Mouse (Mus musculus): ENCODE measurements around the gene Smap2. TPM values are rescaled to one million over a fixed set of nuclear protein-coding genes. Genes with fewer than 3 reads are reported as not detected.

The Smap2 gene
- polyA plus RNA-seq (2014; fragmentation: Illumina TruSeq; extraction: RNeasy Lipid Tissue Mini Kit (QIAGEN cat#74804); ENCODE audit: low read depth, low replicate concordance) = 26.4 TPM

DNA sequence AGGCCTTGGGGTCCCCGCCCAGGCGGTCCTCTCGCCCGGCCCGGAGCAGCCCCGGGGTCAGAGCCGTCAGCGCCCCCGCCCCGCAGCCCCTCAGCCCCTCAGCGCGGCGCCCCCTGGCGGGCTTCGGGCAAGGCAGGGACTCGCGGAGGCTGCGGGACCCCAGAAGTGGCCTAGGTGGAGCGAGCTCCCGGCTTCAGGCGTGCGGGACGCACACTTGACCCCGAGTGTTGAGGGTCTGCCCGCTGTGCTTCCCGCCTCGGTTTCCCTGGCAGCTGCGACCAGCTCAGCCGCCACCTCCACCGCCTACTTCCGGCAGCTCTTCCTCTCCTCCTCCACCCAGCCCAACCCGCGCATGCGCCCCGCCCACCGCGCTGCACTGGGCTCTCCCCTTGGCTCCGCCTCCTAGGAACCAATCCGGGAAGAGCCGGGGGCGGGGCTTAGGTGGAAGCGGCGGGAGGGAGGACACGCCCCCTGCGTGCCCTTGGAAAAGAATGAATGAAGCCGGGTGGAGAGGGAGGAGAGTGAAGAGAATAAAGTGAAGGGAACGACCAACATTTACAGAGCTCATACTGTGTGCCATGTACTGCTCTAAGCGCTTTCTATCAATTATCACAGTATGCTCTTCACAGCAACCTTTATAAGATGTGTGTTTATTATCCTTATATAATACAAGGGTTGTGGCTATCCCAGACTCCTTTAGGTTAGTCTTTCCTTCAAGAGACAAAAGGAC lies at the start of gene Smap2:
Smap2 (minus strand) TSS at position 320 of the 730 bp plus-strand sequence.

DNA sequence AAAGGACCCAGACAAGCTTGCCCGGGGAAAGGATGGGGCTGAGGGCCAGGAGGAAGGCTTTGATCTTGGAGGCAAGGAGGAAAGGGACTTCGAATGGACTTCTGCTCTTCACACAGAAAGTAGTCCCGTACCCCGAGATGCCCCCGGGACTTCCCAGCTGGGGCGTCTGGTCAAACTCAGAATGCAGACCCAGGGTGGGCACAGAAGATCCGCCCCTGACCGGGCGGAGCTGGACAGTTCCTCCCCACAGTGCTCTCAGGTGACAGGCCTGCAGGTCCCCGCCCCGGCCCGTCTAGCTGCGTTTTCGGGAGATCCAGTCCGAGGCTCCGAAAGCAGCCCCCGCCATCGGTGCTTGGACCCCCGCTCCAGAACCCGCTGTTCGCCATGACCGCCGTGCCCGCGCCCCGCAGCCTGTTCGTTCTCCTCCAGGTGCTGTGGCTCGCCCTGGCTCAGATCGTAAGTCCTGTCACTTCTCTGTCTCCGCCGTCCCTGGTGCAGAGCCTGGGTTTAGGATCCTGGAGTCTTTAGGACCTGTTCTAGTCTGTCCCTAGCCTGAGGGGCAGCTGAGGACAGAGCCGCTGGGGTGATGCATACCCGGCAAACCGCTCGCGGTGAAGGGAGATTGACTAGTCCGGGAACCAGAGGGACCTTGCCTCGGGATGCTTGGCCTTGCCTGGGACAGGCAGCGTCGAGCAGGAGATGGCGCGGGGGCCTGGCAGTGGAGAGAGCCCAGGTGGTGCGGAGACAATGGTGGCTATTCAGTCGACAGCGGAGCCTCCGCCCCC lies 22.5 kb upstream of the Smap2 start, which contains the start of gene Col9a2:
Col9a2 (plus strand) TSS at position 55 of the 785 bp plus-strand sequence.

DNA sequence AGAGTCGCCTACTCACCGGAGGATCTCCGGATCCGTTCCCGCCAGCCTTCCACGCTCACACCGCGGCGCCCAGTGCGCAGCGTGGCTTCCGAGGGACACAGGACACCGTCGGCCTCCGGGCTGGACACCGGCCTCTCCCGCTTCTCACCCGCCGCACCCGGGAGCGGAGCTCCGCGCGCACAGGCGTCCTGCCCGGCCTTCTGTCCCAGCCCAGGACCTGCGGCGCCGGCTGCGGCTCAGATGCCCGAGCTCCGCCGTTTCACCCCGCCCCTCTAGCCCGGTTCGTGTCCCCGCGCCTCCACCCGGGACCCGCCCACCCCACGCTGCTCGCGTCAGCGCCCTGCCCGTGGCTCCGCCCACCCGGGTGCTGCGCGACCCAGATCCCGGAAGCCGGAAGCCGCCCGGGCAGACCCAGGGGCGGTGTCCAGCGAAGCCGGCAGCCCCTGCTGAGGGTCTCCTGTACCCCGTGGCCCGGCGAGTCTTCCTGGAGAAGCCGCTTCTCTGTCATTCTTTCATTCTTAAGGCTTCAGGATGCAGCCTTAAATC lies 65.5 kb downstream of the Smap2 start, which contains the start of gene Zfp69:
Zfp69 (minus strand) TSS at position 272 of the 546 bp plus-strand sequence.

DNA sequence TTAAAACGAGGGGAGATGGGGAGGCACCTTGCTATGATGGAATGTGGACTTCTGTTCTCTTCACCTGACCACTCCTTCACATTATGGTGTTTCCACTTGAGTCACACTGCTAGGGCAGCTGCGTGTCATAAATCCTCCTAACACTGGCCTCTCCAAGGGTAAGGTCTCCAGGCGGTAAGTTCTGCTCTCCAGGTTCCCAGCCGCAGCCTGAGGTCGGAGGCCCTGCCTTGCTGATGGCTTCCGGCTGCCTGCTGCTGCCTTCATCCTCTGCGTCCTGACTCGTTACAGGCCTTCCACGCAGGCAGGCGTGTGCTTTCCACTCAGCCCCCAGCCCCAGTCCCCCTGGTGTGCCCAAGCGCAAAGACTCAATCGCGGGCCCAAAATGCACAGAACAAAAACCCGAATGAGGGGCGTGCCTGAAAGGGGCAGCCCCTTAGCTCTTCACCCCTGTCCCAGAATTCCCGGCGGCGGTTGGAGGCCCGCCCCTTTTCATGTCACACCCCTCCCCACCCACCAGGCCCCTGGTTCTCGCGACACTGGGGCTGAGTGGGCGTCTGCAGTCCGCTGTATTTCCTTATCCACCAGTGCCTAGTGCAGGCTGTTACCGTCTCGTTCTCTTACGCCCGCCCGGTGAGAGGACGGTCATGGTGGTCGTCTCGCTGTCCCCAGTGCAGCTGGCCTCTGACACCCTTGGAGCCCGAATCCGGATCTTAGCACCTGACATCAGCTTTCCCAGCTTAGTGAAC lies 92.3 kb downstream of the Smap2 start, which contains the start of gene Exo5:
Exo5 (minus strand) TSS at position 464 of the 746 bp plus-strand sequence.

Other genes with a start within 250 kb of the Smap2 start
- gene Nfyc, start 185.7 kb downstream of the Smap2 start, polyA plus RNA-seq (2014; fragmentation: Illumina TruSeq; extraction: RNeasy Lipid Tissue Mini Kit (QIAGEN cat#74804); ENCODE audit: low read depth, low replicate concordance) = 11.8 TPM
- 0.95 TPM for gene Rims3, start 162.4 kb downstream of the Smap2 start, polyA plus RNA-seq (2014; fragmentation: Illumina TruSeq; extraction: RNeasy Lipid Tissue Mini Kit (QIAGEN cat#74804); ENCODE audit: low read depth, low replicate concordance)
- gene Exo5, start 92.2 kb downstream of the Smap2 start, polyA plus RNA-seq (2014; fragmentation: Illumina TruSeq; extraction: RNeasy Lipid Tissue Mini Kit (QIAGEN cat#74804); ENCODE audit: low read depth, low replicate concordance) = 6.2 TPM
- gene Zfp69, start 65.5 kb downstream of the Smap2 start, polyA plus RNA-seq (2014; fragmentation: Illumina TruSeq; extraction: RNeasy Lipid Tissue Mini Kit (QIAGEN cat#74804); ENCODE audit: low read depth, low replicate concordance) = 2.3 TPM
- gene Col9a2, start 22.1 kb upstream of the Smap2 start, polyA plus RNA-seq (2014; fragmentation: Illumina TruSeq; extraction: RNeasy Lipid Tissue Mini Kit (QIAGEN cat#74804); ENCODE audit: low read depth, low replicate concordance) = not detected
- gene Zmpste24, start 81.0 kb upstream of the Smap2 start, polyA plus RNA-seq (2014; fragmentation: Illumina TruSeq; extraction: RNeasy Lipid Tissue Mini Kit (QIAGEN cat#74804); ENCODE audit: low read depth, low replicate concordance) = 28.0 TPM
- gene Tmco2, start 92.0 kb upstream of the Smap2 start, polyA plus RNA-seq (2014; fragmentation: Illumina TruSeq; extraction: RNeasy Lipid Tissue Mini Kit (QIAGEN cat#74804); ENCODE audit: low read depth, low replicate concordance) = 1,184 TPM
- gene Rlf, start 197.8 kb upstream of the Smap2 start, polyA plus RNA-seq (2014; fragmentation: Illumina TruSeq; extraction: RNeasy Lipid Tissue Mini Kit (QIAGEN cat#74804); ENCODE audit: low read depth, low replicate concordance) = 35.6 TPM

Data from testis, adult 10 weeks (tissue).